Mouse (Mus musculus) stomach, postnatal 0 days (tissue): ENCODE measurements around the gene Ank3. TPM values are rescaled to one million over a fixed set of nuclear protein-coding genes. Genes with fewer than 3 reads are reported as not detected.

ENCODE experiments used
- ATAC-seq: fragments of 200-750 bp; cut with Nextera tagmentation; 2 replicates; pipeline ENCODE4 v1.8.0; 2017; ENCODE audit not compliant: low FRiP score, low TSS enrichment
- DNase-seq: peaks from one replicate; pipeline ENCODE4 v3.0.0-alpha.2; 2016; ENCODE audit warnings: low spot score
- H3K27ac ChIP-seq: fragments of 300-500 bp; sonication (generic); replicated peaks from 2 replicates; pipeline ENCODE4 v1.5.1; 2014; ENCODE audit warnings: mild to moderate bottlenecking, control low read depth
- H3K27me3 ChIP-seq: fragments of 300-500 bp; sonication (generic); 2 replicates; pipeline ENCODE4 v1.6.1; 2014; ENCODE audit warnings: low read length; ENCODE audit not compliant: control insufficient read depth, insufficient read depth
- H3K36me3 ChIP-seq: fragments of 300-500 bp; sonication (generic); 2 replicates; pipeline ENCODE4 v1.6.1; 2014; ENCODE audit warnings: low read length, mixed read lengths; ENCODE audit not compliant: control insufficient read depth, insufficient read depth
- H3K4me1 ChIP-seq: fragments of 300-500 bp; sonication (generic); replicated peaks from 2 replicates; pipeline ENCODE4 v1.6.1; 2014; ENCODE audit warnings: antibody characterized with exemption; ENCODE audit not compliant: control insufficient read depth, insufficient read depth
- H3K4me2 ChIP-seq: fragments of 300-500 bp; sonication (generic); replicated peaks from 2 replicates; pipeline ENCODE4 v1.6.1; 2014; ENCODE audit warnings: low read depth, mild to moderate bottlenecking, control low read depth, moderate library complexity
- H3K4me3 ChIP-seq: fragments of 300-500 bp; sonication (generic); 2 replicates; pipeline ENCODE4 v1.5.1; 2014; ENCODE audit warnings: low read depth, low read length, control low read depth
- H3K9ac ChIP-seq: fragments of 300-500 bp; sonication (generic); 2 replicates; pipeline ENCODE4 v1.6.1; 2014; ENCODE audit warnings: mild to moderate bottlenecking, low read length, control low read depth, mixed read lengths
- H3K9me3 ChIP-seq: fragments of 300-500 bp; sonication (generic); 2 replicates; pipeline ENCODE4 v1.6.1; 2016; ENCODE audit warnings: low read length; ENCODE audit not compliant: control insufficient read depth
- CTCF ChIP-seq: IDR thresholded peaks from 2 replicates; pipeline ENCODE4 v1.5.1; 2016; ENCODE audit warnings: antibody characterized with exemption, low read depth, mild to moderate bottlenecking, moderate library complexity
- EP300 ChIP-seq: optimal IDR thresholded peaks from 2 replicates; pipeline ENCODE3; 2016; ENCODE audit warnings: antibody characterized with exemption
- WGBS: fragments of 180-500 bp; shearing (Covaris S2); extraction: QIAGEN DNeasy Blood & Tissue Kit; methylation state at CpG from one replicate; pipeline ENCODE4 v1.1.7; 2014; 5-methylcytosine and 5-hydroxymethylcytosine counted together
- polyA plus RNA-seq: library from polyadenylated mRNA; unstranded; fragments of >200 nt; fragmentation: Nextera tagmentation; extraction: Ambion mirVana; gene quantifications from 2 replicates; pipeline ENCODE4 v1.2.1, GENCODE M21; 2015

Ank3 gene
- polyA plus RNA-seq, 1 experiment from 2014 or later = 16.0 TPM

- Histone ChIP-seq H3K9me3 (no peaks in the 10 kb centered on the region), H3K9ac (no peak overlapping the region), H3K4me3 (no peak overlapping the region), H3K36me3 (no peaks in the 10 kb centered on the region), H3K4me2 (no peak overlapping the region), H3K4me1 (no peaks in the 10 kb centered on the region), H3K27me3 (no peaks in the 10 kb centered on the region), H3K27ac (peak overlapping the region; percentile 35; the same call in 1 of the 2 replicates)
- no peak for ATAC-seq
- DNase-seq = no peak
- TF ChIP-seq EP300 (no peak), CTCF (no peak)
- 73% methylated on average over 14 of the region's 14 CpGs for WGBS
Observed at GRCm38 (mm10) chr10:69874806-69875205, 476.2 kb downstream of the Ank3 start.

- 95% methylated on average over 4 of the region's 4 CpGs for WGBS
- Histone ChIP-seq H3K4me2 (no peak overlapping the region), H3K27me3 (no peaks in the 10 kb centered on the region), H3K36me3 (no peaks in the 10 kb centered on the region), H3K9me3 (no peaks in the 10 kb centered on the region), H3K9ac (no peak overlapping the region), H3K27ac (no peak overlapping the region), H3K4me3 (no peak overlapping the region), H3K4me1 (no peaks in the 10 kb centered on the region)
- TF ChIP-seq EP300 = no peak
- no peak for TF ChIP-seq CTCF
- DNase-seq (no peak), ATAC-seq (no peak)
Observed at GRCm38 (mm10) chr10:69883935-69884680, 485.5 kb downstream of the Ank3 start.

- Histone ChIP-seq H3K27me3 (no peaks in the 10 kb centered on the region), H3K4me3 (no peak overlapping the region), H3K4me2 (peak overlapping the region; percentile 43), H3K9ac (no peak overlapping the region), H3K4me1 (no peaks in the 10 kb centered on the region), H3K9me3 (no peaks in the 10 kb centered on the region), H3K36me3 (no peaks in the 10 kb centered on the region), H3K27ac (0 out of 2 replicates have a peak overlapping the region, but pooled peaks have one; percentile 30)
- ATAC-seq (peak; percentile 84), DNase-seq (peak; percentile 50)
- TF ChIP-seq EP300 (no peak), CTCF (peak; percentile 33; the same call in 1 of the 2 replicates)
- 11% methylated on average over 4 of the region's 4 CpGs for WGBS
Observed at GRCm38 (mm10) chr10:69888399-69888798, 489.8 kb downstream of the Ank3 start.

GRCm38 (mm10) chr10:69889779-69890178, 491.2 kb downstream of the Ank3 start:
- no peaks in the 10 kb centered on the region for H3K27me3 ChIP-seq
- TF ChIP-seq CTCF = peak; percentile 80
- no peak for TF ChIP-seq EP300
- no peak for ATAC-seq
- no peaks in the 10 kb centered on the region for H3K36me3 ChIP-seq
- H3K4me3 ChIP-seq = no peak overlapping the region
- no peaks in the 10 kb centered on the region for H3K9me3 ChIP-seq
- no peak overlapping the region for H3K9ac ChIP-seq
- no peak overlapping the region for H3K4me2 ChIP-seq
- DNase-seq = peak; percentile 45
- H3K27ac ChIP-seq = no peak overlapping the region
- no peaks in the 10 kb centered on the region for H3K4me1 ChIP-seq
- 16% methylated on average over 6 of the region's 6 CpGs for WGBS

- Histone ChIP-seq H3K9ac (no peak overlapping the region), H3K4me1 (no peaks in the 10 kb centered on the region), H3K27ac (no peak overlapping the region), H3K27me3 (no peaks in the 10 kb centered on the region), H3K4me2 (no peak overlapping the region), H3K9me3 (no peaks in the 10 kb centered on the region), H3K4me3 (no peak overlapping the region), H3K36me3 (no peaks in the 10 kb centered on the region)
- TF ChIP-seq EP300 (no peak), CTCF (no peak)
- DNase-seq = no peak
- 82% methylated on average over 11 of the region's 11 CpGs for WGBS
- no peak for ATAC-seq
Observed at GRCm38 (mm10) chr10:69890389-69890985, 491.9 kb downstream of the Ank3 start.

- no peak overlapping the region for H3K27ac ChIP-seq
- ATAC-seq = no peak
- no peaks in the 10 kb centered on the region for H3K4me1 ChIP-seq
- no peak for TF ChIP-seq EP300
- no peak for TF ChIP-seq CTCF
- H3K9me3 ChIP-seq = no peaks in the 10 kb centered on the region
- WGBS = 94% methylated on average over 18 of the region's 18 CpGs
- H3K4me3 ChIP-seq = no peak overlapping the region
- no peak overlapping the region for H3K4me2 ChIP-seq
- H3K9ac ChIP-seq = no peak overlapping the region
- no peaks in the 10 kb centered on the region for H3K36me3 ChIP-seq
- H3K27me3 ChIP-seq = no peaks in the 10 kb centered on the region
- no peak for DNase-seq
Observed at GRCm38 (mm10) chr10:69892162-69892561, 493.6 kb downstream of the Ank3 start.
